Mouse (Mus musculus) heart, embryonic 15.5 days (tissue): ENCODE measurements around the gene Pkn3. TPM values are rescaled to one million over a fixed set of nuclear protein-coding genes. Genes with fewer than 3 reads are reported as not detected.

Source experiments
- ATAC-seq: fragments of 200-750 bp; cut with Nextera tagmentation; replicated peaks from 2 replicates; pipeline ENCODE4 v1.8.0; 2017; ENCODE audit warnings: low read depth, moderate TSS enrichment; ENCODE audit not compliant: insufficient number of reproducible peaks, insufficient read depth, low FRiP score
- H3K27ac ChIP-seq: fragments of 300-500 bp; sonication (generic); 2 replicates; pipeline ENCODE4 v1.5.1; 2015; ENCODE audit warnings: mild to moderate bottlenecking, inconsistent platforms
- H3K27me3 ChIP-seq: fragments of 300-500 bp; sonication (generic); 2 replicates; pipeline ENCODE4 v1.6.1; 2015; ENCODE audit warnings: inconsistent platforms
- H3K36me3 ChIP-seq: fragments of 300-500 bp; sonication (generic); 2 replicates; pipeline ENCODE4 v1.6.1; 2015; ENCODE audit warnings: mild to moderate bottlenecking, inconsistent platforms
- H3K4me1 ChIP-seq: fragments of 300-500 bp; sonication (generic); replicated peaks from 2 replicates; pipeline ENCODE4 v1.6.1; 2015; ENCODE audit warnings: inconsistent platforms
- H3K4me2 ChIP-seq: fragments of 300-500 bp; sonication (generic); 2 replicates; pipeline ENCODE4 v1.6.1; 2015; ENCODE audit warnings: inconsistent platforms, mild to moderate bottlenecking, moderate library complexity
- H3K4me3 ChIP-seq: fragments of 300-500 bp; sonication (generic); 2 replicates; pipeline ENCODE4 v1.5.1; 2015; ENCODE audit warnings: mild to moderate bottlenecking, inconsistent platforms
- H3K9ac ChIP-seq: fragments of 300-500 bp; sonication (generic); 2 replicates; pipeline ENCODE4 v1.6.1; 2015; ENCODE audit warnings: mild to moderate bottlenecking, inconsistent platforms
- H3K9me3 ChIP-seq: fragments of 300-500 bp; sonication (generic); replicated peaks from 2 replicates; pipeline ENCODE4 v1.6.1; 2016; ENCODE audit warnings: inconsistent platforms
- WGBS: fragments of 180-500 bp; shearing (Covaris S2); methylation state at CpG from one replicate; pipeline ENCODE4 v1.1.7; 2015; ENCODE audit warnings: mixed read lengths; 5-methylcytosine and 5-hydroxymethylcytosine counted together
- polyA plus RNA-seq: library from polyadenylated mRNA; unstranded; fragments of >200 nt; fragmentation: Nextera tagmentation; extraction: Ambion mirVana; gene quantifications from 2 replicates; pipeline ENCODE4 v1.2.1, GENCODE M21; 2015

Pkn3 gene
- polyA plus RNA-seq, 1 experiment from 2014 or later, result 11.0 TPM

DNA sequence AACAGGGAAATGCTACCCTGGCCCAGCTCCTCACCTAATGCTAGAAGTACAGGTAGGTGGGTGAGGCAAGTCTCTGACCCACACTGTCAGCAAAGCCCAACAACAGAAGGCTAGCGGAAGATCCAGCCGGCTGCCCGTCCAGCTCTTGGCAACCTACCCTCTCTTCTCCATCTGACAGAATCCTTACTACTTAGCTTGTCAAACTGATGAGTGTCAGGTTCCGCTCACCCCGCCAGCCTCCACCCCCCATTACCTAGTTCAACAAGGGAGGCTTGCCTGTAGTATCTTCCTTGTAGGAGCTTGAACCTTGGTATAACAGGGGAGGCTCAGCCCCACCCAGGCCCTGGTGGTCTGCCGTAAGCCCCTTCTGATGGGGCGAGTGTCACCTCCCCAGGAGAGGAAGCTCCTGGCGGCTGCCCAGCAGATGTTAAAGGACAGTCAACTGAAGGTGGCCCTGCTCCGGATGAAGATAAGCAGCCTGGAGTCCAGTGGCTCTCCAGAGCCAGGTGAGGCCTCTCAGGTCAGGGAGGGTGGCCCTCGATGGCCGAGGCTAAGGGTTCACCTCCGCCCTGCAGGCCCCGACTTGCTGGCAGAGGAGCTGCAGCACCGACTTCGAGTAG lies 2.8 kb downstream of the Pkn3 start:
- WGBS, result 73% methylated on average over 15 of the region's 15 CpGs
- H3K27me3 ChIP-seq, result no peaks in the 10 kb centered on the region
- no peaks in the 10 kb centered on the region for H3K36me3 ChIP-seq
- H3K4me2 ChIP-seq, result no peak overlapping the region
- no peak for ATAC-seq
- H3K9me3 ChIP-seq, result no peaks in the 10 kb centered on the region
- H3K27ac ChIP-seq, result no peak overlapping the region
- no peak overlapping the region for H3K9ac ChIP-seq
- peaks cover 19% of the 10 kb centered on the region for H3K4me1 ChIP-seq
- H3K4me3 ChIP-seq, result no peak overlapping the region

- Histone ChIP-seq H3K36me3 (no peaks in the 10 kb centered on the region), H3K4me1 (peaks cover 7% of the 10 kb centered on the region; the same call in 1 of the 2 replicates), H3K27me3 (no peaks in the 10 kb centered on the region), H3K9ac (no peak overlapping the region), H3K27ac (no peak overlapping the region), H3K9me3 (no peaks in the 10 kb centered on the region), H3K4me3 (no peak overlapping the region), H3K4me2 (peak overlapping the region; percentile 45; the same call in 1 of the 2 replicates)
- WGBS, result 52% methylated on average over 5 of the region's 5 CpGs
- ATAC-seq, result no peak
These were observed 6.6 kb downstream of the Pkn3 start for GRCm38 (mm10) chr2:30084113-30084512.

- 30% methylated on average over 12 of the region's 12 CpGs for WGBS
- Histone ChIP-seq H3K27ac (no peak overlapping the region), H3K4me1 (peaks cover 7% of the 10 kb centered on the region; the same call in 1 of the 2 replicates), H3K4me3 (0 out of 2 replicates have a peak overlapping the region, but pooled peaks have one; percentile 18), H3K9ac (no peak overlapping the region), H3K36me3 (no peaks in the 10 kb centered on the region), H3K4me2 (peak overlapping the region; percentile 45), H3K9me3 (no peaks in the 10 kb centered on the region), H3K27me3 (no peaks in the 10 kb centered on the region)
- ATAC-seq, result peak; percentile 41; the same call in 1 of the 2 replicates
These were observed 7.1 kb downstream of the Pkn3 start for GRCm38 (mm10) chr2:30084632-30085031.

GRCm38 (mm10) chr2:30087310-30087709 lies 9.8 kb downstream of the Pkn3 start:
- no peak overlapping the region for H3K4me2 ChIP-seq
- no peak overlapping the region for H3K27ac ChIP-seq
- H3K9me3 ChIP-seq, result no peaks in the 10 kb centered on the region
- H3K36me3 ChIP-seq, result peaks cover 13% of the 10 kb centered on the region; the same call in 1 of the 2 replicates
- no peak for ATAC-seq
- no peak overlapping the region for H3K9ac ChIP-seq
- no peaks in the 10 kb centered on the region for H3K27me3 ChIP-seq
- peaks cover 8% of the 10 kb centered on the region for H3K4me1 ChIP-seq
- no peak overlapping the region for H3K4me3 ChIP-seq
- WGBS, result 89% methylated on average over 4 of the region's 4 CpGs

GRCm38 (mm10) chr2:30091521-30091920 lies 14.0 kb downstream of the Pkn3 start:
- Histone ChIP-seq H3K27me3 (no peaks in the 10 kb centered on the region), H3K4me1 (peaks cover 25% of the 10 kb centered on the region), H3K9ac (no peak overlapping the region), H3K9me3 (no peaks in the 10 kb centered on the region), H3K27ac (no peak overlapping the region), H3K36me3 (peaks cover 13% of the 10 kb centered on the region; the same call in 1 of the 2 replicates), H3K4me3 (no peak overlapping the region), H3K4me2 (no peak overlapping the region)
- 94% methylated on average over 12 of the region's 12 CpGs for WGBS
- no peak for ATAC-seq

DNA sequence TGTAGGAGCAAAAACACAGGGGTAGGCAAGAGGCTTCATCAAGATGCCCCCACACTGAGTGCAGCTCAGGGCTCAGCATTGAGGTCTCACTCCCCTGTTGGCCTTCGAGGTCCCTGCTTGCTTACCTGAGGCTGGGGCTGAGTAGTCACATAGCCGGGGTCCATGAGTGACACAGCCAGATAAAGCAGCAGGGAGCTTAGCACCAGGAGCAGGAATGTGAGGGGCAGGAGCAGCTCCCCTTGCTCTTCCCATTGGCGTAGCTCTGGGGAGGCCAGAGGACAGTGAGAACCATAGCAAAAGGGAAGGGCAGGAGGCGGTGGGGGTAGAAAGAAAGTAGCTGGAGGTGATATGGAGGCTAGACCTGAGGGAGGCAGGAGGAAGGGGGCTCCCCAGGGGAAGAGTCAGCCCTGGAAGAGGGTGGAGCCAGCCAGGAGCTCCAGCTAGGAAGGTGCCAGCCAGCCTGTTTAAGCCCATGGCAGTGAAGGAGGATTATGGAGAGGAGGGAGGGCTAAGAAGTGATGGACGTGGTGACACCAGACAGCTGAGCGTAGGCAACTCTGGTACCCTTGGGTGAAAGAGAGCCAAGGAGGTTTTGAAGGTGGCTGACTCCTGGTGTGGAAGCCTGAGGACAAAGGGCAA lies 14.9 kb downstream of the Pkn3 start:
- Histone ChIP-seq H3K36me3 (peaks cover 13% of the 10 kb centered on the region; the same call in 1 of the 2 replicates), H3K9ac (peak overlapping the region; percentile 81), H3K9me3 (no peaks in the 10 kb centered on the region), H3K4me3 (peak overlapping the region; percentile 80), H3K27ac (no peak overlapping the region; the same call in 1 of the 2 replicates), H3K4me1 (peaks cover 25% of the 10 kb centered on the region), H3K27me3 (no peaks in the 10 kb centered on the region), H3K4me2 (peak overlapping the region; percentile 82)
- no peak for ATAC-seq
- 30% methylated on average over 6 of the region's 6 CpGs for WGBS

- Histone ChIP-seq H3K27ac (peak within 1 kb of the TSS; percentile 69), H3K4me3 (peak within 1 kb of the TSS; percentile 80), H3K27me3 (no peaks in the 10 kb centered on the region), H3K4me1 (peaks cover 25% of the 10 kb centered on the region), H3K9me3 (no peaks in the 10 kb centered on the region), H3K9ac (peak within 1 kb of the TSS; percentile 81), H3K4me2 (peak within 1 kb of the TSS; percentile 82), H3K36me3 (peaks cover 19% of the 10 kb centered on the region; the same call in 1 of the 2 replicates)
- peak; percentile 98 for ATAC-seq
- WGBS, result under 1% methylated on average over 51 of the region's 51 CpGs
These were observed 16.2 kb downstream of the Pkn3 start, which contains the start of gene Zdhhc12 for GRCm38 (mm10) chr2:30093471-30094207. TSS of gene Zdhhc12 (minus strand) at chr2:30093648.

DNA sequence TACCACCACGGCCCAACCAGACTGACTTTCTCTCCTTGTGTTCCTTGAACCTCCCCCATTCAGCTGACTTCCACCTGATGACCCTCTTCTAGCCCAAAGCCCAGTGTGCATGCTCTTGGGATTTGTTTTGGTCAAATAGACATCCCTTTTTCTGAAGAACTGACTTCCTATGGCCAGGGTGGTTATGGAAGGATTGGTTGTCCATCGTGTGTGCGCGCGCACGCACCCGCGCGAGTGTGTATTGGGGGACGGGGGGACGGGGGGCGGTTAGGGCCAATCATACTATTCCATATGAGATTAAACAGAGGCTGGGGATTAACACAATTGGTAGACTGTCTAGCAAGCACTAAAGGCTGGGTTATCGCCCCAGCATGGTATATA lies 16.7 kb downstream of the Pkn3 start:
- no peak for ATAC-seq
- 2% methylated on average over 13 of the region's 13 CpGs for WGBS
- peaks cover 25% of the 10 kb centered on the region; the same call in 1 of the 2 replicates for H3K36me3 ChIP-seq

GRCm38 (mm10) chr2:30095882-30096527 lies 18.5 kb downstream of the Pkn3 start:
- Histone ChIP-seq H3K4me1 (peaks cover 25% of the 10 kb centered on the region), H3K27ac (no peak overlapping the region), H3K9ac (no peak overlapping the region), H3K36me3 (peaks cover 29% of the 10 kb centered on the region), H3K4me2 (no peak overlapping the region), H3K27me3 (no peaks in the 10 kb centered on the region), H3K9me3 (no peaks in the 10 kb centered on the region), H3K4me3 (no peak overlapping the region)
- no peak for ATAC-seq
- WGBS, result 82% methylated on average over 2 of the region's 2 CpGs

More for the DNA sequence above, 16.7 kb downstream of the Pkn3 start:
- Histone ChIP-seq H3K4me2 (peak overlapping the region; percentile 82), H3K27me3 (no peaks in the 10 kb centered on the region), H3K4me3 (peak overlapping the region; percentile 80), H3K27ac (peak overlapping the region; percentile 69), H3K9ac (peak overlapping the region; percentile 61), H3K9me3 (no peaks in the 10 kb centered on the region), H3K4me1 (peaks cover 25% of the 10 kb centered on the region)

DNA sequence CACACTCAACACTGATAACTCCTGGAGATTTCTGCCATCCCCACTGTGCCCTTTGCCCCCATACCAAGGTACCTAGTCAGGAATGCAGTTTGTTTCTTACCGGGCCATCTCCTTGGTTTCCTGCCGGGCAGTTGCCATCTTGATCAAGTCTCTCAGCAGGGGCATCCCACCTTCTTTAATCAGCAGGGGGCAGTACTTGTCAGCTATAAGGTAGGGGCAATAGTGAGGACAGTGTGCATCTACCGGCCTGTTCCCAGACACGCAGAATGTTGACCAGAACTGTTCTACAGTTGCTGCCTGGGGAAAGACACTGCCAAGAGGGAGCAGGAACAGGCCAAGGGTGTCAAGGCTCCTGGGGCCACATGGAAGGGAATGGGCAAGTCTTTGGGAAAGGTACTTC lies 22.7 kb downstream of the Pkn3 start:
- no peak for ATAC-seq
- Histone ChIP-seq H3K36me3 (peaks cover 52% of the 10 kb centered on the region), H3K27me3 (no peaks in the 10 kb centered on the region), H3K9ac (no peak overlapping the region), H3K27ac (no peak overlapping the region), H3K9me3 (no peaks in the 10 kb centered on the region), H3K4me1 (no peaks in the 10 kb centered on the region), H3K4me2 (no peak overlapping the region), H3K4me3 (no peak overlapping the region)
- 66% methylated on average over 4 of the region's 4 CpGs for WGBS

GRCm38 (mm10) chr2:30106364-30106763 lies 28.9 kb downstream of the Pkn3 start:
- Histone ChIP-seq H3K9me3 (no peaks in the 10 kb centered on the region), H3K4me3 (no peak overlapping the region), H3K36me3 (peaks cover 74% of the 10 kb centered on the region), H3K27me3 (no peaks in the 10 kb centered on the region), H3K4me1 (0 out of 2 replicates have a peak, but pooled peaks cover 4% of the 10 kb centered on the region), H3K27ac (no peak overlapping the region), H3K9ac (no peak overlapping the region), H3K4me2 (no peak overlapping the region)
- ATAC-seq, result no peak
